Mouse (Mus musculus) subcutaneous adipose tissue, adult 2 months (tissue): ENCODE results near the gene Paox. TPM values are rescaled to one million over a fixed set of nuclear protein-coding genes. Genes with fewer than 3 reads are reported as not detected.

Experiments
- polyA plus RNA-seq: library from polyadenylated mRNA; depleted of rRNA; stranded (reverse); fragments of >200 nt; gene quantifications from 2 replicates; pipeline ENCODE4 v1.2.3, GENCODE M21; 2012; ENCODE audit warnings: low replicate concordance; rRNA removed

Paox gene
- polyA plus RNA-seq = 27.3 and 32.0 TPM in 2 replicates

DNA sequence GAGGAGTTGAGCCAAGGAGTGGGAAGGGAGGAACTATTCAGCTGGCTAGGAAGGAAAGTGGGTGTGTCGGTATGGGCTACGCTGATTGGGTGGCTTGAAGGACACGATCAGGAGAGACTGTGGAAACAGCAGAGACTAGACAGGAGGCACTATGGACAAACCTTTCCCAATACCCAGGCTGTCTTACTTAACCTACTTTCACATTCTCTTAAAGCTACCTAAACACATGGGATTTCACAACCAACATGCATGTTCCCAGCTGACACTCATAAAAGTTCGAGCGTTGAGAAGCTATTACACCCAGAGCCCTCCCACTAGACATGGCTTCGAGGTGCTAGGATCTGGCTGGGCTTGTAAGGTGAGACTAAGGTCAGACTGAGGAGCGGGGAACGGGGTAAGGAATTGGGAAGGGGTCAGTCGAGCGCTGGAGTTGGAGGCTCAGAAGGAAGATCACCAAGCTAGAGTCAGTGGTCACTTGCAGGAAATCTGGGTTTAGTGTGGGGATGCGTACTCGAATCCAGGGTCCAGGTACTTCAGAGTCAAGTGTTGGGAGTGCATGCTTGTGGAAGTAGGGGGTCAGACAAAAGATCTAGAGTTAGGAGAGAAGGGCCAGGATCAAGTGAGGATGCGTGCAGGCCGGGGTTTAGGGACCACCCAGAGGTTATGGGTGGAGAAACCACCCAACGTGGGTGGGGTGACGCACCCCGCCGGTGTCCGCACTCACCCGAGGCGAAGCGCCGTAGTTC, at the start of gene Paox:
Gene Paox, plus strand, starts transcription at position 217 of the 746 bp plus-strand sequence.

DNA sequence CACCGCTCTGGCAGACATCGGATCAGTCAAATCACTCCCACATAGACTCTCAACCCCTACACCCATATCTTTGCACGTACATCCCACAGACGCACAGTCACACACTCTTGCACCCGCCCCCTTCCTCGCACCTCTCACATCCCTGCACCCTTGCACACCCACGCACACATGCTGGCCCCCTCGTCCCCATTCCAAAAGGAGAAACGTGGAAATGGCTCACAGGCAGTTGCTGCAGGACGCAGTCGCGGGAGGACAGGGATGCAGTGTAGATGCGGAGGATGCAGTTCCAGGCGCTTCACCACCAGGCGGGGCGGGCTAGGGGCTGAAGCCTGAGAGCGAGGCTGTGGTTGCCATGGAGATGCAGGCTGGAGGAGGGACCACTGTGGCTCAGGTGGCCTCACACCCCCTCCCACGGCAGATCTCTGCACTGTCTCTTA, 33.3 kb upstream of the Paox start, which contains the start of gene Caly:
Gene Caly, minus strand, starts transcription at position 307 of the 437 bp plus-strand sequence.

DNA sequence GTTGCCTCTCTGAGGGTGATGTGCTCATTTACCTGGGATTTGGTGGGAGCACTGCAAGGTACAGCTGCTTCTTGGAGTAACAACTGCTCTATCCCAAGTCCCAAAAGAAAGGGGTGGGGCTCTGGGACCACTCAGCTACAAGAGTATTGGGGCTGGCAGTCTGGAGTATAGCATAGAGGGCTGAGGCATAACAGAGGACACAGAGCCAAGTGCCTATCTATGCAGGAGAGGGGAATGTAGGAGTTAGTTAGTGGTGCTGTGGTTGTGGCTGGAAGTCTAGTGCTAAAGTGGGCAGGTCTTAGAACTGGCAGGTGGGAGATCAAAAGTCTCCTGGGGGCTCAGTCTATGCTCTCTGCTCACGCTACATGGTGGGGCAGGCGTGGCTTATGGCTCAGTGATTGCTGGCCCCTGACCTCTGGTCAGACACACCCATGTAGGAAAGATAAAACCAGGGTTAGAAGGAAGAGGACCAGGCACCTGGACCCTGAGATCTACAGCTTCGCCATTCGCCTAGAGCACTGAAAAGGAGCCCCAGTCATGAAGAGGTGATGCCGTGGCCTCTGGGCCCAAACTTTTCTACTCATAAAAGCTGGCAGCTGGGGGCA, 22.6 kb upstream of the Paox start, which contains the start of gene Prap1:
Gene Prap1, plus strand, starts transcription at position 472 of the 605 bp plus-strand sequence.

DNA sequence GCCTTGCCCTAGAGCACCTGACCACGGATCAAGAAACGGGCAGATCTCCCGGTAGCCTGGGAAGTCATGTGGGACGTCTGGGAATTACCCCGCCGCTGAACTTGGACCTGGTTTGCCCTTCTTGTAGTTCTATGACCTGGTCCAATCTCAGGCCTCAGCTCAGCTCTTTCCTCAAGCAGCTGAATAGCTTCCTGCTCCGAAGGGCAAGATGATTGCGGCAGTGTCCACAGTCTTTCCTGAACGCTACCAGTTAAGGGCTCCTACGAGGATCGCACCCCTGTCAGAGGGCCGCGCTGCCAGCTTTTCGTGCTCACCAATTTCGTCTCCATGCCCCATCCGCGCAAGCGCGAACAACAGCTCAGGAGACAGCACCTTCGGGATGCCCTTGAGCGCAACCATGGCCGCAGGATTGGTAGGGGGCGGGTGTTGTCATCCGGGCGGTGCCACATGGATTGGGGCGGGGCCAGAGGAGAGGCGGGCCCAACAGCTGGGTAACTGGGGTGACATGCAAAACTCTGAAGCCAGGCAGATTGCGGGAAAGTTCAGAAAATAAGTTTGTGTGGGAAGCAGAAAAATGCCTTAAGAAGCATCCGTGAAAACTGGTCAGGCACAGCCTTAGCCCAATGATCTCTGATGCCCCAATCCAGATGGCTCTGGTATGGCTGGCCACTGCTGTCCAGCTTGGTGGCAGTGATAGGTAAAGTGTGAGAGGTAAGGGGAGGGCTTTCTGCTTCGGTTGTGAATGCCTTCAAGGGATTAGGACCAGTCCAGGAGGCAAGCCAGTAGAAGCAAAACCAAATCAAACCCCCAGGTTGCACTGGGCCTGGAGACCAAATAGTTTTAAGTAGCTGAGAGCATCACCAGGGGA, 13.4 kb upstream of the Paox start, which contains the start of gene Fuom:
Gene Fuom, minus strand, starts transcription at position 449 of the 868 bp plus-strand sequence.

DNA sequence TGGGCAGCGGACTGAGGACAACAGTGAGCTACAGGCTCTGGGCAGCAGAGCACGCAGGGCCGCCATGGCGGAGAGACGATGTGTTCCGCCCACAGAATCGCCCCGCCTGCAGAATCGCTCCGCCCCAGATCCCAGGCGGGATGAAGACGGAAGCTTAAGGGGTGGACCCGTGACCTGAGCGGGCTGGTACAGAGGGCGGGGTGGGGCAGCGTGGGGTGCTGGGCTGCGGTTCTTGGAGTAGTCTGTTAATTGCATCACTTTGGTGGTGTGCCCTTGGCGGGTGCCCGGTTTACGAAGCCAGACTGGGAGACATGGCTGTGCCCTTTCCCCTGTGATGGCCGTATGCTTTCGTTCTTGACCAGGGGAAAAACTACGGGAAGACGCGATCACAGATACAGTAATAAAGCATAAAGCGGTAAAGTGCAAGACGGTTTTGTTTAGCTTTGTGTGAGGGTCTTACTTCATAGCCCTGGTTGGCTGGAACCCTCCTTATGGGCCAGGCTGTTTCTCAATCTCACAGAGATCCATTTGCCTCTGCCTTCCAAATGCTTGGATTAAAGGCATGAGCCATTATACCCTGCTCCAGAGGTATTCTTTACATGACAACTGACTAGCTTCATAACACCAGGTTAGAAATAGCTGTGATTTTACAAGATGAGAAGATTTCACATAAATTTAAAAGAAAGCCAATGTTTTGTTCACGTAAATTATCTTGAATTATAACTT, 893 bp downstream of the Paox start, which contains the start of gene Echs1:
Gene Echs1, minus strand, starts transcription at position 148 of the 726 bp plus-strand sequence.

DNA sequence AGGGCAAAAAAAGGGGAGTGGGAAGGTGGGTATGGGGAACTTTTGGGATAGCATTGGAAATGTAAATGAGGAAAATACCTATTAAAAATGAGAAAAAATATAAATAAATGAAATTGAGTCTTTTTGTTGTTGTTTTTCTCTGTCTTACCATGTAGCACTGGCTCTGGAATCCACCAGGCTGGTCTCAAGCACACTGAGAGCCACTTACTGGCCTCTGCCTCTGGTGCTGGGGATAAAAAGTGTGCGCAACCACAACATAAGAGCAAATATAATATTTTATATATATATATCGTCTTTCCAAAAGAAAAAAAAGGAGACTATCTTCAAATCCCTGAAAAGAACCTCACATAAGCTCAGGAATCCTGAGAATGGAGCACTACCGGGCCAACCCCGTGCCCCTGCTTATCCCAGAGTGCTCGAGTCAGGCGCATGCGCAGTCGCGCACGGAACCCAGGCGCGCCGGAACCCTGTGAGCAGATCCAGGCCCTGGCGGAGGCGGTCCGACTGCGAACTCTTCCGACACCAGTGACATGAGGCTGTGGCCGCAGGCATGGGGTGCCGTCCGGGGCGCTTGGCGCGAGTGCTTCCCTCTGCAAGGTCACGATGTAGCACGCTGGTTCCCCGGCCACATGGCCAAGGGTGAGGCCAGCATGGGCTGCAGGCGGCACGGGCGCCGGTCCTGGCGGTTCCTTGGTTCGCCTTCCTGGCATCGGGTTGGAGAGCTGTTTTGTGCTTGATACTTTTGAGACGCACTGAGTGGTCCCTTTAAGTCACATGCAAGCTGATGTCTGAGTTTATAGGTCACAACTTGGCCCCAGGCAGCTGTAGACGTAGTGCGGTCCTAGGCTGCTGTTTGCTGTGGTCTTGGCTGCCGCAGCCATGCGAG, 21.8 kb downstream of the Paox start, which contains the start of gene Mtg1:
Gene Mtg1, plus strand, starts transcription at position 430 of the 886 bp plus-strand sequence.

DNA sequence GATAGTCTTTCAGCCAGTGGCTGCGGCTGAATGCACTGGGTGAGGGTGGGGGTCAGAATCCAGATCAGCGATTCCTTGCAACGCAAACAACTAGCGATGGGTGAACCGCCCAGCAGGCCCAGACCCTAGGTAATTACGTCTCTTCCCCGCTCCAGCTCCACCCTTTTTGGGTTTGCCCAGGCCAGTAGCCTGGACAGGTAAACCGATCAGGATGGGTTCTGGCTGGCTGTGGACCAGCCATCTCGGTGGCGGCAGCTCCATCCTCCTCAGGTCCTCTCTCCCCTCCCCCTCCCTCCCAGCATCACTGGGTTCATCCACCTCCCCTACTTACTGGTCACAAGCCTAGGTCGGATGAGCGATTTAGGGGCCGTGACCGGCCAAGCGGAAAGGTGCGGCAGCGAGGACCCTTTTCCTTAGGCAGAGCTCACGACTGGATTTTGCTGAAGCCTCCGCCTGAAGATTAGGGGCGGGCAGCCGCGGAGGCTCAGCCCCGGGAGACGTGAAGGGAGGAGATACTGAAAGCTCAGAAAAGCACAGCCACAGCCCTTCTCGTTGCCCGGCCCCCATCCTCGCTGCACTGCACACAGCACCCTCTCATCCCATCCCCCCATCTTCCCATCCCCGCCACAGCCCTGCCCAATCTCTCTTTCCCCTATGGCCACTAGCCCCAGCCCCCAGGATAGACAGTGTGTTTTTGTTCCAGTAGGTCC, 38.8 kb downstream of the Paox start, which contains the start of gene Sprn:
Gene Sprn, minus strand, starts transcription at position 660 of the 710 bp plus-strand sequence.

DNA sequence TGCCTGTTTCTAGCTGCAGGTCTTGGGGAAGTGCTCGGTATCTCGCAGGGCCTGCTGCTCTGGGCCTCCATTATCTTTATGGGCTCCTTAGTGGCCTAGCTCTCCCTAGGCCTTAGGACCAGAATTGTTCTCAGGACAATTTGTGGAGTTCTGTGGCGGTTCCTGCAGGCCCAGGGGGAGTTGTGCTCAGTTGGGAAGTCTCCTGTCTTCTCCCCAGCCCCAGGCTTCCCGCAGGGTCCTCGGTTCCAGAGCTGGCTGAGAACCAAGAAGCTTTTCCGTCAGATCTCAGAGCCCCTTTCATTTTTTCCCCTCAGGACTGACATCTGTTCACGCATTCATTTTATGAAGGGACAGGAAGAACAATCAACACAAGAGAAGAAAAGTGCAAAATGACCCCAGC, 49.1 kb downstream of the Paox start, which contains the start of gene Olfr522:
Gene Olfr522, minus strand, starts transcription at position 101 of the 400 bp plus-strand sequence.

DNA sequence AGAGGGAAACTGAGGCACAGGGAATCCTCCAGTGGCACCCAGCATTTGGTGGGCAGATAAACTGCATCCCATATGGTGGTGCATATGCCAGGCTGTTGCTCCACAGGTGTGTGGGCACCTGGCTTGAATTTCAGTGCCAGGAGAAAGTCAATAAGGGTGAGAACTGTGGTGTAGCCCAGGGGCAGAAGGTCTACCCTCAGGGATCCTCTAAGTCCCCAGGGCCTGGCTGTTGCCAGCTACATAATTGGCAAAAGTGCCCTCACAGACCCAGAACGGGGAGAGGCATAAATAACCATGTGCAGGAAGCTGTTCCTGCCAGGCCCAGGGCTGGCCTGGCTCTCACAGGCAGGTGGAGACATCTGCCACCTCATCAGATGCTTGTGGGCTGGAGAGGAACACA, 57.3 kb downstream of the Paox start, which contains the start of gene Olfr523:
Gene Olfr523, plus strand, starts transcription at position 282 of the 400 bp plus-strand sequence.

Other genes with a start within 250 kb of the Paox start
- gene Kndc1, start 221.1 kb upstream of the Paox start, polyA plus RNA-seq = not detected in 2 replicates
- not detected in 2 replicates for gene Utf1, start 172.0 kb upstream of the Paox start, polyA plus RNA-seq
- gene 6430531B16Rik, start 137.0 kb upstream of the Paox start, polyA plus RNA-seq = 0.14 and 0.32 TPM in 2 replicates
- 12.3 and 18.5 TPM in 2 replicates for gene Adam8, start 123.2 kb upstream of the Paox start, polyA plus RNA-seq
- gene Zfp511, start 79.4 kb upstream of the Paox start, polyA plus RNA-seq = 45.5 and 100 TPM in 2 replicates
- gene Tubgcp2, start 79.1 kb upstream of the Paox start, polyA plus RNA-seq = 28.2 and 39.2 TPM in 2 replicates
- not detected in 2 replicates for gene Msx3, start 66.7 kb upstream of the Paox start, polyA plus RNA-seq
- gene Caly, start 33.3 kb upstream of the Paox start, polyA plus RNA-seq = 0.18 and 0.19 TPM in 2 replicates
- gene Prap1, start 22.4 kb upstream of the Paox start, polyA plus RNA-seq = 1.7 and 21.1 TPM in 2 replicates
- 46.2 and 65.2 TPM in 2 replicates for gene Fuom, start 13.4 kb upstream of the Paox start, polyA plus RNA-seq
- 240 and 347 TPM in 2 replicates for gene Echs1, start 677 bp downstream of the Paox start, polyA plus RNA-seq
- 30.3 and 50.3 TPM in 2 replicates for gene Mtg1, start 21.8 kb downstream of the Paox start, polyA plus RNA-seq
- 0.89 and 2.7 TPM in 2 replicates for gene Sprn, start 39.1 kb downstream of the Paox start, polyA plus RNA-seq
- gene Olfr522, start 49.0 kb downstream of the Paox start, polyA plus RNA-seq = not detected in 2 replicates
- gene Olfr523, start 57.4 kb downstream of the Paox start, polyA plus RNA-seq = not detected in 2 replicates
- not detected in 2 replicates for gene Olfr524, start 90.2 kb downstream of the Paox start, polyA plus RNA-seq
- gene Cd163l1, start 102.5 kb downstream of the Paox start, polyA plus RNA-seq = 0.36 and 1.7 TPM in 2 replicates
- gene 5830411N06Rik, start 131.5 kb downstream of the Paox start, polyA plus RNA-seq = 0.04 and 0.13 TPM in 2 replicates
- gene Olfr525, start 205.1 kb downstream of the Paox start, polyA plus RNA-seq = not detected in 2 replicates
- gene Olfr527, start 218.2 kb downstream of the Paox start, polyA plus RNA-seq = not detected in 2 replicates
- gene Olfr60, start 245.9 kb downstream of the Paox start, polyA plus RNA-seq = 0.13 and 0.27 TPM in 2 replicates